In genomic region chr3:127498197-127498741, GRCm38 (mm10) we compare ENCODE assay signal across 8 mouse cellular contexts. TPM values are rescaled to one million over a fixed set of nuclear protein-coding genes. Genes with fewer than 3 reads are reported as not detected.
DNase-seq lines count a peak whose midpoint lies in the region; ATAC-seq lines count a peak whose summit lies in the region.

No protein-coding gene starts in this region.

- peak; percentile 81 for ATAC-seq in cerebellum, adult (ENCODE audit: insufficient number of reproducible peaks, low FRiP score, low TSS enrichment)
- peak; percentile 91 for ATAC-seq in forebrain, embryonic 13.5 days
- peak; percentile 84 for ATAC-seq in hindbrain, embryonic 13.5 days (ENCODE audit: low FRiP score)
- ATAC-seq in liver, embryonic 12.5 days = peak; percentile 73

- no peaks in the 10 kb centered on the region for H3K36me3 ChIP-seq in forebrain, embryonic 13.5 days (ENCODE audit: poor library complexity, severe bottlenecking)
- H3K36me3 ChIP-seq in hindbrain, embryonic 13.5 days = no peaks in the 10 kb centered on the region
- no peaks in the 10 kb centered on the region for H3K36me3 ChIP-seq in liver, embryonic 12.5 days

- H3K4me2 ChIP-seq in forebrain, embryonic 13.5 days = peak overlapping the region; percentile 89
- H3K4me2 ChIP-seq in hindbrain, embryonic 13.5 days = peak overlapping the region; percentile 99
- H3K4me2 ChIP-seq in liver, embryonic 12.5 days = peak overlapping the region; percentile 96

- H3K27me3 ChIP-seq in forebrain, embryonic 13.5 days = peaks cover 12% of the 10 kb centered on the region
- peaks cover 23% of the 10 kb centered on the region; the same call in 1 of the 2 replicates for H3K27me3 ChIP-seq in hindbrain, embryonic 13.5 days
- peaks cover 48% of the 10 kb centered on the region for H3K27me3 ChIP-seq in liver, embryonic 12.5 days (replicated peaks)

- H3K27ac ChIP-seq in forebrain, embryonic 13.5 days = no peak overlapping the region
- peak overlapping the region; percentile 75 for H3K27ac ChIP-seq in hindbrain, embryonic 13.5 days
- no peak overlapping the region for H3K27ac ChIP-seq in liver, embryonic 12.5 days

- H3K4me3 ChIP-seq in forebrain, embryonic 13.5 days = peak overlapping the region; percentile 68
- peak overlapping the region; percentile 76 for H3K4me3 ChIP-seq in hindbrain, embryonic 13.5 days
- peak overlapping the region; percentile 63 for H3K4me3 ChIP-seq in liver, embryonic 12.5 days

- H3K4me1 ChIP-seq in forebrain, embryonic 13.5 days = peaks cover 6% of the 10 kb centered on the region; the same call in 1 of the 2 replicates
- H3K4me1 ChIP-seq in hindbrain, embryonic 13.5 days (replicated peaks) = peaks cover 18% of the 10 kb centered on the region
- peaks cover 13% of the 10 kb centered on the region for H3K4me1 ChIP-seq in liver, embryonic 12.5 days

- WGBS in forebrain, embryonic 13.5 days = 2% methylated on average over 16 of the region's 23 CpGs
- 2% methylated on average over 22 of the region's 23 CpGs for whole genome bisulfite sequencing in hindbrain, embryonic 13.5 days
- WGBS in liver, embryonic 12.5 days (ENCODE audit: insufficient replicate concordance) = 3% methylated on average over 23 of the region's 23 CpGs

- H3K9ac ChIP-seq in forebrain, embryonic 13.5 days = peak overlapping the region; percentile 85
- peak overlapping the region; percentile 90 for H3K9ac ChIP-seq in hindbrain, embryonic 13.5 days
- H3K9ac ChIP-seq in liver, embryonic 12.5 days = peak overlapping the region; percentile 65

- peak; percentile 94 for DNase-seq in heart, adult 11 months
- DNase-seq in heart, adult 8-10 months (ENCODE audit: low spot score) = no peak
- DNase-seq in right cerebral cortex, adult 18-20 months = peak; percentile 66
- no peak for DNase-seq in spleen, postnatal 14 days (ENCODE audit: low spot score in 2 of 2)

- 0 out of 2 replicates have a peak, but pooled peaks cover under 1% of the 10 kb centered on the region for H3K9me3 ChIP-seq in forebrain, embryonic 13.5 days (replicated peaks)
- H3K9me3 ChIP-seq in hindbrain, embryonic 13.5 days = no peaks in the 10 kb centered on the region
- no peaks in the 10 kb centered on the region for H3K9me3 ChIP-seq in liver, embryonic 12.5 days (replicated peaks)

RNA-seq across cellular contexts. Expression of gene Ank2, which starts 0.9 kb away (rescaled TPM):
- total RNA-seq in heart, adult 8-10 months (2022) = 100 to 1,000 TPM; 297 to 377 (median 334) TPM
- polyA plus RNA-seq in forebrain, embryonic 13.5 days (2015; fragmentation: Nextera tagmentation; extraction: Ambion mirVana) = 122 and 125 TPM in 2 replicates
- 165 and 177 TPM in 2 replicates for polyA plus RNA-seq in hindbrain, embryonic 13.5 days (2015; fragmentation: Nextera tagmentation; extraction: Ambion mirVana)
- polyA plus RNA-seq in liver, embryonic 12.5 days (2016; fragmentation: Nextera tagmentation; extraction: Ambion mirVana) = 9.0 and 10.1 TPM in 2 replicates

RNA-seq across cellular contexts. Expression of gene Larp7, which starts 54.9 kb away (rescaled TPM):
- 10 to 100 TPM; 19.6 to 24.9 (median 22.9) TPM for total RNA-seq in heart, adult 8-10 months (2022)
- 58.2 and 59.1 TPM in 2 replicates for polyA plus RNA-seq in forebrain, embryonic 13.5 days (2015; fragmentation: Nextera tagmentation; extraction: Ambion mirVana)
- 36.1 and 37.2 TPM in 2 replicates for polyA plus RNA-seq in hindbrain, embryonic 13.5 days (2015; fragmentation: Nextera tagmentation; extraction: Ambion mirVana)
- 41.4 and 42.7 TPM in 2 replicates for polyA plus RNA-seq in liver, embryonic 12.5 days (2016; fragmentation: Nextera tagmentation; extraction: Ambion mirVana)

RNA-seq across cellular contexts. Expression of gene Zgrf1, which starts 55.0 kb away (rescaled TPM):
- under 1 TPM; 0.63 to 0.97 (median 0.76) TPM for total RNA-seq in heart, adult 8-10 months (2022)
- polyA plus RNA-seq in forebrain, embryonic 13.5 days (2015; fragmentation: Nextera tagmentation; extraction: Ambion mirVana) = 9.2 and 10.6 TPM in 2 replicates
- polyA plus RNA-seq in hindbrain, embryonic 13.5 days (2015; fragmentation: Nextera tagmentation; extraction: Ambion mirVana) = 3.3 and 4.9 TPM in 2 replicates
- polyA plus RNA-seq in liver, embryonic 12.5 days (2016; fragmentation: Nextera tagmentation; extraction: Ambion mirVana) = 6.9 and 8.9 TPM in 2 replicates

Comparison
In these comparisons a context has a peak if more than half of its experiments do, and no peak if none do; other contexts are left out.
1. DNase-seq: peak in heart, adult 11 months (single experiment) and right cerebral cortex, adult 18-20 months (single experiment); none in heart, adult 8-10 months (single experiment) and spleen, postnatal 14 days (0 of 2).
2. RNA of gene Ank2, which starts 0.9 kb away (polyA plus RNA-seq): 165 to 177 TPM in hindbrain, embryonic 13.5 days and 122 to 125 TPM in forebrain, embryonic 13.5 days; 9.0 to 10.1 TPM in liver, embryonic 12.5 days; every median in the first group is over 10 times any median in the second.
3. Peak in every context shown above with its lines, with median percentiles within 50 percentile points of each other: ATAC-seq, H3K4me2 ChIP-seq, H3K4me3 ChIP-seq and H3K9ac ChIP-seq.